Mouse (Mus musculus): Measurements from ENCODE around the gene Sema7a.

The Sema7a gene

DNA sequence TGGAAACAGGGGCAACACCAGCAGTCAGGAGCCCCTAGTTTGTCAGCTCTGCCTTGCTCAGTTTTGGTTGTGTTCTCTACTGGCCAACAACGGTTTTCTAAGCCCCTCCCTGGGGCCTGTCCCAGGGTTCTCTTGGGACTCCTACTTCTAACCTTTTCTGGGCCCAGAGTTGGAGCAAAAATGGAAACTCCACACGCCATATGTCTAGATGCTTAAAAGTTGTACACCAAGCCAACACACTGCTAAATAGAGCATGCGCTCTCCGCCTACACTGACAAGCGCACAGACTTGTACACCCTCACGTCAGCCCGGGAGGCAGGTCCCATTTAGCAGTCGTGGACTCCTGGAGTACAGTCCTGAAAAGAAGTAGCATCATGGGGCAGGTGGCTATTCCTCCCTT, 45.4 kb downstream of the Sema7a start:
- DNase-seq, result no peak

DNA sequence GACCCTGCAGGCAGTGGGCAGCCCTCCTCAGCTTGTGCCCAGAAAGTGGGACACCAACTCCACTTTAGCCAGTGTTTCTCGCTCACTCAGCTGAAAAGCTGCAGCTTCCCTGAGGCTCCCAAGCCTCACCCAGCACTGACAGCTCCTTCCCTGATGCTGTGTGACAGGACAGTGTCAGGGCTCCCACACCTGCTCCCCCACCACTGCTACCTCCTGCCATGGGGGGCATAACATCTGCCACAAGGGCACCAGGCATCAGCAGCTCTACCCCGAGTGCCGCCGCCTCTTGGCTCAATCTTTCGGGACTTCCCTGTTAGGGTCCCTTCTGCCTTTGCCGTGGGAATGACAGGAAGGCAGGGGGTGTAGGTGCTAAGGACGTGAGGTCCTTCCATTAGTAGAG, 46.4 kb downstream of the Sema7a start:
- DNase-seq, result no peak

DNA sequence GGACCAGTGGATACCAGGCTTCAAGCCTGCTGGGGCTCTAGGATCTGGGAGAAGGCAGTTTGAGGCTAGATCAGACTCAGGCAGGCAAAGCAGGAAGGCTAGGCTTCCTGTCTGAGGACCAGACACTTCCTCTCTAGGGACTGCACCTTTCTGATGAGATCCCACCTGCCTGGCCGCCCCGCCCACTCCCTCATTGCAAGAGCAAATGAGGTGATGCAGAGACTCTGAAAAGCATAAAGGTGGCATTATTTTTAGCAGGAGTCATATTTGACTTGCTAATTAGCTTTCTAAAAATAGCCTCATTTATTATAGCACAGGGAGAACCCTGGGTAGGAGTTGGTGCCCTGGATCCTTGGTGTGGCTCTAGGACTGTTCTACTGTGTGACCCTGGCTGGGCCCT, 48.2 kb downstream of the Sema7a start:
- no peak for DNase-seq

DNA sequence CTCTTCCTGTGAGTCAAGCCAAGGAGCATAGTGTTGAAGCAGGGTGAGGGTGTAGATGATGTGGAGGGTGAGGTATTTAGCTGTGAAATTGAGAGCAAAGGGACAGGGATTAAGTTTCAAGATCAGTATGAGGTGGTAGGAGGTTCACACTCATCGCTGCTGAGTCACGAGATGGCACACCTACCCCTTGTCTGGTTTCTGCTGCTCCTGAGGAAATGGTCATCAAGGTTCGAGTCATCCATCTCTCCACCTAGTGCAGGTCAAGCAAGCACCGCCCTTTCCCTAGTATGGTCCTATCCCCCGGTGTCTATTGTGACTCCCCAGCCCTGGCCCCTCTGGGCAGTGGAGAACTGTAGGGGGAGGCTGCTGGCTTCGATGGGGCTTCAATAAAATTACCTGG, 49.4 kb downstream of the Sema7a start:
- peak in 1 of 2 experiments; percentile 14 for DNase-seq

DNA sequence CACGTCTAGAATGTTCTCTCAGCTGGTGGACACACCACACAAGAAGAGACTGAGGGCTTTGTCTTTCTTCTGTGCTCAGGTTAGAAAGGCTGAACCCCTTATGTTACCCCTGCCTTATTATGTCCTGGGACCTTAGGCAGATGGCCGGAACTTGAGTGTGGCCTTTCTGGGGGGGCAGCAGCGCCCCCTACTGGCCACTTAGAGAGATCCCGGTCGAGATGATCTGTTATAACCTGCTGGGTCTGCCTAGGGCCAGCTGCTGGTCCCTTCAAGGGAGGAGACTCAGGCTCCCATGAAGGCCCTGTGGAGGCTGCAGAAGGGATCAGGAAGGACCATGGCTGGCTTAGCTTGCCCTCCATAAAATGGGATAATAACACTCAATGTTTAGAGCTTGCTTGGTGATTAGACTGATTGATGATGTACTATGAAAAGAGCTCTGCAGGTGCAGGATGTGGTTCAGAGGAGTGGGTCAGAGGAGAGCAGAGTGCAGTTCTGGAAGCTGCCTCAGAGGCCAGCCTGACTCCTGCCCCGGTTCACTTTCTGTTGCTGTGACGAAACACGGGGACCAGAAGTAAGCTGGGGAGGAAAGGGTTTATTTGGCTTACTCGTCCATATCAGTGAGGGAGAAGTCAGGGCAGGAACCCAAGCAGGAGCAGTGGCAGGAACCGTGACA, 50.7 kb downstream of the Sema7a start:
- DNase-seq, result peak in 1 of 2 experiments; percentile 54

DNA sequence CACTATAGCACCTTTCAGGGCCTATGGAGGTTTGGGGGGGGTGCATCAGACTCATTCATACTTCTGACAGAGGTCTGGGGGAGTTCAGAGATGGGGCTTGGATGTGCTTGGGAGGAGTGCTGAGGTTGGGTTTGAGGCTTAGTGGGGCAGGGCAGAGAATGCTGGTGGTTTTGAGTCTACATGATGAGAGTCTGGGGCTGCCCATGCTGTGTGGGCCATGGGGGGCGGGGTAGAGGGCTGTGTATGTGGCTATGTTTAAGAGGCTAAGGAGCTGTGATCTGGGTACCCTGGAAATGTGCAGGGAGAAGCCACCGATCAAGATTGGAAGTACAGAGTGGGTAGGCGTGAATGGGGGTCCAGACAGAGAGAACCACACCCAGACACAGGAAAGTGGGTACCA, 52.1 kb downstream of the Sema7a start:
- DNase-seq, result peak in 1 of 2 experiments; percentile 31

DNA sequence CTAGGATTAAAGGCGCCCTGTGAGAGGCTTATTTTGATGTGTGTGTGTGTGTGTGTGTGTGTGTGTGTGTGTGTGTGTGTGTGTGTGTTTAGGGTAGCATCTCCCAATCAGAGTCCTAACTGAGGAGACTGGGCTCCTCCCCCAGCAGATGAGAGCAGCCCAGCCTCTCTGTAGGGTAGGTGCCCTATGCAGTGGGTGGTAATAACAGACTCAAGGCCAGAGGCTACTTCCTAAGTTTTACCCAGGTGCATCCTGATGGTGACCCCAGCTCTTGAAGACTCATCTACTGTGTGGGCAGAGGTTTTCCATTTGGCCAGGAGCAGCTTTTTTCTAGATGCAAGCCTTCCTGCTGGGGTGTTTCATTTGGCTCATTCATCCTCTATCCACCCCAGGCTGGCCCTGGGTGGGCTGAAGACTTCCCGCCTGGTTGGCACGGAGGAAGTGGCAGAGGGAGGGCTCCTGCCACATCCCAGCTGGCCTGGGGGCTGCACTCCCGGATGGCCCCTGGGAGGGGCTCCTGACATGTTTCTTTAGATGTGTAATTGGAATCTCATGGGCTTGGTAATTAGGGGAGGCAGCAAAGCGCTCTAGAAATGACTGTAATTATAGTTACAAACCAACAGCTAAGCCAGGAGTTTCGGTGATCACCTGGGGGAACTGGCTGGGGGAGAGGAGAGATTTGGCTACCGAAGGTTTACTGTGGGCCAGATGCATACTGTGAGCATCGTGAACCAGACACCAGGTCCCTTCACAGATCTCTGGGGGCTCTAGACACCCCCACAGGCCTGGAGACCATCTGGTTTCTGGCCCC, 53.1 kb downstream of the Sema7a start:
- peak in 1 of 2 experiments; percentile 17 for DNase-seq

DNA sequence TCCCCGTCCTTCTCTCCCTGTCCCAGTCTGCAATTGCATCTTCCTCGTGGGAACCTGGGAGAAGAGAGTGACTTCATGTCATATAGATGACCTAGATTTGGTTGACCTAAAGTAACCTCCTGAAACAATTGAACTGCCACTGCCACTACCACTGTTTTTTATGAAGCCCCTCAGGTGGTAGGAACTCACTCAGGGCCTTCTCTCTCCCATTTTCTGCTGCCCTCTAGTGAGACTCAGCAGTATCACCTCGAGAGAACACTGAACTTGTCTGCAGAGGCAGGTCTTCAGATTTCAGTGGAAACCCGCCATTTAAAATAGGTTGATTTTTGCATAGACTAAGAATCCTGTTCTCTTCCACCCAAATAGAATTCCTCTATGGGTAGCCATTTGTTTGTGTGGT, 55.4 kb downstream of the Sema7a start:
- DNase-seq, result peak in 1 of 2 experiments; percentile 63

DNA sequence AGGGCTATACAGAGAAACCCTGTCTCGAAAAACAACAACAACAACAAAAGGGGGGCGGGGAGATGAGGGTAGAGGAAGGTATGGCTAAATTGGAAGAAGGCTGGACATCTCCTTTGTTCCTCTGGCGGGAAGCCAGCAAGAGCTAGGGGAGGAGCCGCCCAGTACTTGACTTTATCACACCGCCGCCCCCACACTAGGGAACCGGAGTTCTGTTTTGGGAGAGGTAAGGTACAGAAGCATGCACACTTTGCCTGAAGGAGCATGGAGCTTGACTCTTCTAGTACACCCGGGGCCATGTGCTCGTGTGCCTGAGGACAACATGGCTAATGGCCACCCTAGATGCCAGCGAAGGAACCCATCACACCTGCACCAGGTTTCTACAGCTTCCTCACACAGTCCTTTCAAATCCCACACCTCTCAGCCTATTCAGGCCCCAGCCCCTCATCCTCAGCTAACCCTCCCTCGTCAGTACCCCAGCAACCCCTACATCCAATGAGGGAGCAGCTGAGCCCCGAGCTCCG, 57.7 kb downstream of the Sema7a start:
- DNase-seq, result peak; percentile 87 to 91

DNA sequence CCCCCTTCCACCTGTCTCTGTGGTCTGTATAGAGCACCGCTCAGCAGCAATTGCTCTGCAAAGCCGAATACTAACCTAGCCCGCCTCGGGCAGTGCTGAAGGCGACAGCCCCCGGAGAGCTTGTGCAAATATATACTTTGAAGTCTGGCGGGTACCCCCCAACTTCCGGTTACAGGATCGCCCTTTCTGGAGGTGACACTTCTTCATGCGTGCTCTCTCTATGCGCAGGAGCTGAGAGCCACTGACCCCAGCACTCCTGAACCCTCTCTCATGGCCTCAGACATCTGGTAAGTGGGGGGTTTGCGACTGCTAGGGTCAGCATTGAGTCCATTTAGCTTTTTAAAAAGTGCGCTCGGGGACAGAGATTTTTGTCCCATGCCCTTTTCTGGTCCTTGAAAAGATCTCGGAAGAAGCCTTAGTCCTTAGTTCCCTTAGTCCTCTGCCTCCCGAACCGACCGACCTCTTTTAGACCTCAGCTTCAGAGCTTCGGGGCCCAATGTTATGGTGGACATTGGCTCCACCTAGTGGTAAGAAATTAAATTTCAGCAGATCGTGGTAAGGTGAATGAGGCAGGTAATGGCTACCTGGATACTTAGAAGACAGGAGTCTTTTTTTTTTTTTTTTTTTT, 58.2 kb downstream of the Sema7a start:
- peak in 1 of 2 experiments; percentile 50 for DNase-seq

DNA sequence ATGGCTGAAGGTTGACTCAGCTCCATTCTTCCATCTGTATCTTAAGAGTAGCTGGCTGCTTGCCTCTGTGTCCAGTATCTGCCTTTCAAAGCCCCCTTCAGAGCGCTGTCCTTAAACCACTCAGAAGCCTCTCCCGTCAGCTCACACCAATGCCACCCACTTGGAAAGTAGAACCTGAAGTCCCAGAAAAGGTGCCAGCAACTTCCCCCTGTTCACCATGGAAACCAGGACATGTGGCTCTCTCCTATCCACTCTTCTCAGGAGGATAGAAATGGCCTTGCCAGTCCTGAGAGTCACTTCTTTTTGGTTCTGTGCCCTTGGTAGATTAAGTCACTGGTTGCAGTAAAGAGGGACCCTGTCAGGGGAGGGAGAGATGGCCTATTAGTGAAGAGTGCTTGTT, 58.8 kb downstream of the Sema7a start:
- peak in 1 of 2 experiments; percentile 20 for DNase-seq

DNA sequence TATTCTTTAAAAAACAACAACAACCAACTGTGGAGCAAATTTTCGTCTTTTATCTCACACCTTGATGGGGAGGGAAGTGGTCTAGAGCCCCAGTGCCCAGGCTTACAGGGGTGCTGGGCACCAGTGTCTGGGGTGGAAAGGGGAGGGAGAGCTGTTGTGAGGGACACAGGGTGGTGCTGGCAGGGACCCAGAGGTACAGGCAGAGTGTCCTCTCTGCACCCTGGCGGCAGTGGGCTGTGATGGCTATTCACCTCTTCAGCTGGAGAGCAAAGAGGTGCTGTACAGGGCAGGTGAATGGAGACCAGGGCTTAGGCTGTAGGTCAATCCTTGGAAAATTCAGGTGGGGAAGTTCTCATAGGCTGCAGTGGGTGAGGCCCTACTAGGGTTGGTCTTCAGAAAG, 59.8 kb downstream of the Sema7a start:
- DNase-seq, result no peak

DNA sequence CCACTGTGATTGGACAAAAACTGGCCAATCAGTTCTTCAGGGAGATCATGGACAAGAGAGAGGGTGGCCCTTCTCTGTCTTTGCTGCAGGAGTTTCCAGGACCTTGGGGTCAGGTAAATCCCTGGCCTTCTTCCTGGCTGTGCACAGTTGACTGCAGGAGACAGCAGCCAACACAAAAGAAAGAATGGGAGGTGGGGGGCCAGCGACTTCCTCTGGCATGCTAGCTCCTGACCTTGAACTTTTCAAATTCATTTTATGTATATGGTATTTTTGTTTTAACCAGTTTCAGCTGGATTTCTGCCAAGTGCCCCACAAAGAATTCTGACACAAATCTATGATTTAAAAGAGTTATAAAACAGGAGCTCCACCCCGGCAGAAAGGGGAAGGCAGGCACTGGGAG, 63.4 kb downstream of the Sema7a start:
- no peak for DNase-seq

DNA sequence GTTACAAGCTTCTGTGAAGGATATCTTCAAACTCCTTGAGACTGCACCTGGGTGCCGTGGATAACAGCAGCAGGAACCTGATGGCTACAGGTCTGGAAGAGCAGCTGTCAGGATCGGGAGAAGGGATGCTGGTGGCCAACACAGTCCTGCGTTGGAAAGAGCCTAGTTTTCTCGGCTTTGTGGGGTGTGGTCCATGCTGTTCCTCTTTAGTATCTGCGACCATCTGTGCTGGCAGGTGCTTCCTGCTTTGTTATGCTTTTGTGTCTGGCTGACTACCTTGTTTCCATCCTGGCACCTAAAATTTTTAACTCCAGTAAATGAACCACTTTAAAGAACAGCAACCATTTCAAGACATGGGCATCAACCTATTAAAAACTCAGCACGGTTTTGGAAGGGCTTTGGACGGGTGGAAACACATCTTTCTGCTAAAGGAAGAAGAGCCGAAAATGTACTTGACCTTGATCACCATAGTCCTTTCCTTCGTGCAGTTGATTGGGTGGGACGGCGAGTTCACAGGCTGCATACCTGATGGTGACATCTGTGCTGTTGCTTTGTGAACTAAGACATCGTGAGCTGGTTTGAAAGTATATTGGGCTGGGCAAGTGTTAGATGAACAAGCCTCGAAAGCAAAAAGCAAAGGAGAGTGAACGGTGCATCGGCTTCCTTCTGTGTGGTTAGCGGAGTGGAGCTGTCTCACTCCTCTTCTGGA, 66.0 kb downstream of the Sema7a start, which contains the start of gene Cyp11a1:
Gene Cyp11a1, plus strand, starts transcription at position 659 of the 709 bp plus-strand sequence.
- peak in 1 of 2 experiments; percentile 21 for DNase-seq

DNA sequence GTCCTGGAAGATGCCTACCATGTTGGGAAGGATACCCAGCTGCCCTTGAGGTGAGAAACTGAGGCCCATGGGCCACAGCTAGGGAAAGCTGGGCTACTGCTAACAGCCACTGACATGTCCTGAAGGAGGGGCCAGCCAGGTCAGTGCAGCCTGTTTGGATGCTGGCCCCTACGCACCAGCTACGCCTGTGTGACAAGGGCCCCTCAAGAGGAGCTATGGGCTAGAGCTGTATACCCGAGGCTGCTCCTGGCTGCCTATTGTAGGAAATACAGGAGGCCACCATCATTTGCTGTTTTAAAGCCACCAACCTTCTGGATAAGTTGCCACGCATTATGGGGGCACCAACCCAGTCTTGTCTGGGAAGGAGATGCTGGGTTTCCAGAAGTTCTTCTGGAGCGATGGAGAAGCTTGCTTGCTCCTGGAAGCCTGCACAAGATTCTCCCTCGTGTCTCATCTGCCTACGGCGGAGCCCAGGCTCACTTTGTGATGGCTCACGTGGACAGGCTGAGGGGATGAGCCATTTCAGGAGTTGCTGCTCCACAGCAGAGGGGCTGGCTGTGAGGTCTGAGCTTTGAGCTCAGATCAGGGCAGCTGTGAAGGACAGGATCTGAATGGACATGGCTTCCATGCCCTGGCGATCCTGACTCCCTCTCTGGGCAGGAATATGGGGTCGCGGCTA, 68.6 kb downstream of the Sema7a start:
- DNase-seq, result no peak

DNA sequence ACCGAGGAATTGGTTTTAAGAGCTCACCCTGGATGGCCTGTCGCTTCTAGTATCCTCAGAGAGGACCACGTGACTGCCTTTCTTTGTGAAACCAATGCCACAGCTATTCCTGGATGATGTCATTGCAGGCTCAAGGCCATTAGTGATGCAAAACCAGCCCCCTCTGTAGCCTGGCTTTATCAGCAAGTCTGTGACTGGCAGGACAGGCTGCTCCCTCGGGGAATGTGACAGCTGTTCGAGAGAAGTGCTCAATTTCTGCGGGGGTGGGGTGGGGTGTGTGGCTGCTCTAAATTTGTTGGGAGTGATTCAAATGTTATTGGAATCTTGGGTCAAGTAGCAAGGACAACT, 69.1 kb downstream of the Sema7a start:
- no peak for DNase-seq

DNA sequence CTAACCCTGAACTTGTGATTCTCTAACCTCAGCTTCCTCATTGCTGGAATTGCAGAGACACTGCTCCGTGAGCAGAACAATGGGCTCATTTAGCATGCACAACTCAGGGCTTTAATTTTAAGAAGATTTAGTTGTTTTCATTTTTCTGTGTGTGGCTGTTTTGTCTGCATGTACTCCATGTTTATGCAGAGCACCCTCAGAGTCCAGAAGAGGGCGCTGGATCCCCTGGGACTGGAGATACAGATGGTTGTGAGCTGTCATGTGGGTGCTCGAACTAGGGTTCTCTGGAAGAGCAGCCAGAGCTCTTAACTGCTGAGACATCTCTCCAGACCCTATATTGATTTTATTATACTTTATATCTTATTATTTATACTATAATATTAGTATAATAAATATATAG, 69.7 kb downstream of the Sema7a start:
- DNase-seq, result no peak

DNA sequence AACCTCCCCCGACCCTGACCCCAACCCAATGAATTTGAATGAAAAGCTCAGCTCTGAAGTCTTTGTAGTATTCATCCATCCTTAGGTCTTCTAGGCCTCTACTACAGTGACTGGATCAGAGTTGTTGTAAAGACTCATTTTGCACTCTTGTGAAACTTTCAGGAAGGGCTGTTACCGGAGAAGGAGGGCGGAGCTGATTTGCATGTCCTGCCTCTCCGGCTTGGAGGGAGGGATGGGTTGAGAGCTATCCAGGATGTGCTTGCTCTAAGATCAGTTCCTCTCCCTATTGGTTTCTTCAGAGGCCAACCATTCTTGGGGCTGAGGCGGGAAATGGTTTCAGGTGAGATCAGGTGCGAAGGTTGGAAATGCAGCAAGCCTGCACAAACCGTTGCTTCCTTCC, 71.1 kb downstream of the Sema7a start:
- DNase-seq, result no peak

DNA sequence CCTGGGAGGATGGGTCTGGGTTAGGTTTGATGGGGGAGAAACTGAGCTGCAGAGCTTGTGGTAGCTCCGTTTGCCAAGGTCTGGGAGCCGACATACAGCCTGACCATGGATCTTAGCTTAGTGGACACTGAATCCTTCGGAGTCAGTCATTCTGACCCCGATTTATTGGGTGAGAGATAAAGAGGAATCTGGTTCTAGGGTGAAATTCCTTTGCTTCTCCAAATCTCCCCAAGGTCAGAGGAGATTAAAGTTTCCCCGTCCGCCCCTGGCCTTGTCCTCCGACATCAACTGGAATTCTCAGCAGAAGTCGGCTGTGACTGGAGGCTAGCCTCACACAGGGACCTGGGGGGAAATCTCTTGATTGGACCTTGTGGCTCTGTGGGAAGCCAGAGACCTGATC, 71.6 kb downstream of the Sema7a start:
- no peak for DNase-seq
